Mouse (Mus musculus) lung, postnatal 0 days (tissue): ENCODE data around the gene Sox15.

Experiments
- CTCF ChIP-seq: IDR thresholded peaks from 2 replicates; pipeline ENCODE4 v1.5.1; 2016; ENCODE audit warnings: antibody characterized with exemption, mild to moderate bottlenecking
- EP300 ChIP-seq: IDR thresholded peaks from 2 replicates; pipeline ENCODE4 v1.6.1; 2016; ENCODE audit warnings: antibody characterized with exemption, mild to moderate bottlenecking, control low read depth

DNA sequence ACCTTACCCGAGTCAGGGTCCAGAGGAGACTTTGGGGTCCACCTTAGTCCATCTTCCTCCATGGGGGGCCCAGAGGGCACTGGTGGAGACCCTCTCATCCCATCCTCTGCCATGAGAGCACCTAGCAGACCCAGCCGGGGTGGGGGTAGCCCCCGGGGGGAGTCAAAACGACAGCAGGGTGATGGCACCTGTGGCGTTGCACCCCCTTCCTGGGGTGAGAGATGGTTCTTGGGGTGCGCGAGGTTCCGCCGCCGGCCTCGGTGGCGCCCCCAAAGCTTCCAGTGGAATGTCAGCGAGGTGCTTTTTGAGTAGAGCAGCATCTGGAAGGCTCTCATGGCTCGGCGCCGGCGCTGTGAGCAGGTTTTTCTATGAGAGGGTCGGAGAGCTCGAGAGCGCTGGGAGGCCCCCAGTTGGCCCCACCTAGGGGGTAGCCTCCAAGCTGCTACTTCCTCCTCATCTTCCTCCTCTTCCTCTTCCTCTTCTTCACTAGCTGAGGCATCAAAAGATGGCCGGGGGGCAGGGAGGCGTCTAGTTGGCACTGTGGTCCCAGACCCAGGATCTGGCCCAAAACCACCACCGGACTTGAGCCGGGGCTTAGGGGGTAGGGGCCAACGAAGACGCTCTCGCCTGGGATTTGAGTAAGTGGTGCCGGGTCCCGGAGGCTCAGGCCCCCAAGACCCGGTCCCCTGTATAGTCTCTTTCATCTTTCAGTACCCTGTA is 25.2 kb downstream of the Sox15 start:
- TF ChIP-seq CTCF (no peak), EP300 (no peak)
